Mouse (Mus musculus): ENCODE measurements at regions not wholly inside any gene's neighbourhood (a gene's known extent, or its start where the extent isn't known, plus 50 kb on each side); places are given as distances from the start of the nearest gene placed in this dataset.

GRCm38 (mm10) chr12:52636186-52636881 lies 62.8 kb upstream of the Akap6 start:
- H3K4me1 ChIP-seq (ENCODE audit: control insufficient read depth, insufficient read depth, low read length) = peaks cover 4% of the 10 kb centered on the region; the same call in 1 of the 2 replicates
- H3K9me3 ChIP-seq (ENCODE audit: control insufficient read depth, low read length) = no peaks in the 10 kb centered on the region
- DNase-seq (ENCODE audit: low spot score) (no peak), ATAC-seq (ENCODE audit: low FRiP score, low read depth) (no peak)
- no peak for TF ChIP-seq POLR2A (IDR thresholded peaks at IDR 0.05; ENCODE audit: borderline replicate concordance, extremely low read depth, insufficient read depth, insufficient read length)
- 69% methylated on average over 6 of the region's 6 CpGs for WGBS
- no peak overlapping the region for H3K9ac ChIP-seq (ENCODE audit: low read depth, low read length, severe bottlenecking)
- H3K4me2 ChIP-seq (replicated peaks; ENCODE audit: low read depth, low read length, severe bottlenecking) = no peak overlapping the region
- no peaks in the 10 kb centered on the region for H3K36me3 ChIP-seq (ENCODE audit: control insufficient read depth, insufficient read depth, low read length)
- H3K27ac ChIP-seq (replicated peaks; ENCODE audit: low read depth, low read length) = no peak overlapping the region
- no peak overlapping the region for H3K4me3 ChIP-seq (replicated peaks; ENCODE audit: low read length)
- no peaks in the 10 kb centered on the region for H3K27me3 ChIP-seq (ENCODE audit: control insufficient read depth, insufficient read depth, low read length)

- no peak for ATAC-seq (ENCODE audit: low FRiP score, low read depth)
- Histone ChIP-seq H3K4me2 (replicated peaks; ENCODE audit: low read depth, low read length, severe bottlenecking) (no peak overlapping the region), H3K9ac (ENCODE audit: low read depth, low read length, severe bottlenecking) (no peak overlapping the region), H3K27me3 (ENCODE audit: control insufficient read depth, insufficient read depth, low read length) (no peaks in the 10 kb centered on the region), H3K9me3 (ENCODE audit: control insufficient read depth, low read length) (no peaks in the 10 kb centered on the region), H3K27ac (replicated peaks; ENCODE audit: low read depth, low read length) (no peak overlapping the region), H3K4me3 (replicated peaks; ENCODE audit: low read length) (no peak overlapping the region), H3K4me1 (ENCODE audit: control insufficient read depth, insufficient read depth, low read length) (peaks cover 4% of the 10 kb centered on the region; the same call in 1 of the 2 replicates), H3K36me3 (ENCODE audit: control insufficient read depth, insufficient read depth, low read length) (no peaks in the 10 kb centered on the region)
- TF ChIP-seq POLR2A (IDR thresholded peaks at IDR 0.05; ENCODE audit: borderline replicate concordance, extremely low read depth, insufficient read depth, insufficient read length) = no peak
- 86% methylated on average over 4 of the region's 4 CpGs for WGBS
- no peak for DNase-seq (ENCODE audit: low spot score)
Observed at GRCm38 (mm10) chr12:52636920-52637319, 62.3 kb upstream of the Akap6 start.

- no peak for DNase-seq (ENCODE audit: low spot score)
- no peaks in the 10 kb centered on the region for H3K27me3 ChIP-seq (ENCODE audit: control insufficient read depth, insufficient read depth, low read length)
- 53% methylated on average over 14 of the region's 14 CpGs for WGBS
- 0 out of 2 replicates have a peak, but pooled peaks have one; percentile 26 for ATAC-seq (ENCODE audit: low FRiP score, low read depth)
- TF ChIP-seq POLR2A (IDR thresholded peaks at IDR 0.05; ENCODE audit: borderline replicate concordance, extremely low read depth, insufficient read depth, insufficient read length) = no peak
- no peak overlapping the region for H3K9ac ChIP-seq (ENCODE audit: low read depth, low read length, severe bottlenecking)
- H3K4me1 ChIP-seq (ENCODE audit: control insufficient read depth, insufficient read depth, low read length) = peaks cover 4% of the 10 kb centered on the region; the same call in 1 of the 2 replicates
- no peak overlapping the region for H3K27ac ChIP-seq (replicated peaks; ENCODE audit: low read depth, low read length)
- H3K4me3 ChIP-seq (replicated peaks; ENCODE audit: low read length) = no peak overlapping the region
- no peaks in the 10 kb centered on the region for H3K36me3 ChIP-seq (ENCODE audit: control insufficient read depth, insufficient read depth, low read length)
- no peak overlapping the region; the same call in 1 of the 2 replicates for H3K4me2 ChIP-seq (replicated peaks; ENCODE audit: low read depth, low read length, severe bottlenecking)
- no peaks in the 10 kb centered on the region for H3K9me3 ChIP-seq (ENCODE audit: control insufficient read depth, low read length)
Observed at GRCm38 (mm10) chr12:52637506-52638249, 61.5 kb upstream of the Akap6 start.

GRCm38 (mm10) chr12:52638461-52638860 lies 60.7 kb upstream of the Akap6 start:
- 45% methylated on average over 11 of the region's 11 CpGs for WGBS

GRCm38 (mm10) chr12:52644059-52644458 lies 55.1 kb upstream of the Akap6 start:
- no peak overlapping the region for H3K27ac ChIP-seq (replicated peaks; ENCODE audit: low read depth, low read length)
- ATAC-seq (ENCODE audit: low FRiP score, low read depth) (no peak), DNase-seq (ENCODE audit: low spot score) (no peak)
- WGBS = 38% methylated on average over 5 of the region's 5 CpGs
- no peak for TF ChIP-seq POLR2A (IDR thresholded peaks at IDR 0.05; ENCODE audit: borderline replicate concordance, extremely low read depth, insufficient read depth, insufficient read length)
- no peaks in the 10 kb centered on the region for H3K27me3 ChIP-seq (ENCODE audit: control insufficient read depth, insufficient read depth, low read length)
- no peak overlapping the region for H3K4me3 ChIP-seq (replicated peaks; ENCODE audit: low read length)
- H3K36me3 ChIP-seq (ENCODE audit: control insufficient read depth, insufficient read depth, low read length) = no peaks in the 10 kb centered on the region
- H3K4me1 ChIP-seq (ENCODE audit: control insufficient read depth, insufficient read depth, low read length) = no peaks in the 10 kb centered on the region
- H3K4me2 ChIP-seq (replicated peaks; ENCODE audit: low read depth, low read length, severe bottlenecking) = no peak overlapping the region
- H3K9me3 ChIP-seq (ENCODE audit: control insufficient read depth, low read length) = no peaks in the 10 kb centered on the region
- H3K9ac ChIP-seq (ENCODE audit: low read depth, low read length, severe bottlenecking) = no peak overlapping the region

More at GRCm38 (mm10) chr12:52638461-52638860, 60.7 kb upstream of the Akap6 start:
- Histone ChIP-seq H3K4me1 (ENCODE audit: control insufficient read depth, insufficient read depth, low read length) (peaks cover 4% of the 10 kb centered on the region; the same call in 1 of the 2 replicates), H3K36me3 (ENCODE audit: control insufficient read depth, insufficient read depth, low read length) (no peaks in the 10 kb centered on the region), H3K9ac (ENCODE audit: low read depth, low read length, severe bottlenecking) (no peak overlapping the region), H3K9me3 (ENCODE audit: control insufficient read depth, low read length) (no peaks in the 10 kb centered on the region), H3K27ac (replicated peaks; ENCODE audit: low read depth, low read length) (no peak overlapping the region), H3K4me2 (replicated peaks; ENCODE audit: low read depth, low read length, severe bottlenecking) (no peak overlapping the region), H3K27me3 (ENCODE audit: control insufficient read depth, insufficient read depth, low read length) (no peaks in the 10 kb centered on the region), H3K4me3 (replicated peaks; ENCODE audit: low read length) (no peak overlapping the region)
- no peak for DNase-seq (ENCODE audit: low spot score)
- no peak for TF ChIP-seq POLR2A (IDR thresholded peaks at IDR 0.05; ENCODE audit: borderline replicate concordance, extremely low read depth, insufficient read depth, insufficient read length)
- ATAC-seq (ENCODE audit: low FRiP score, low read depth) = no peak

Measured in limb, embryonic 14.5 days (tissue).